Mouse (Mus musculus): ENCODE measurements around the gene Tnnt1. TPM values are rescaled to one million over a fixed set of nuclear protein-coding genes. Genes with fewer than 3 reads are reported as not detected.

Tnnt1 gene
- polyA plus RNA-seq (2012; fragmentation: generic; extraction: Trizol): 1,403 TPM

DNA sequence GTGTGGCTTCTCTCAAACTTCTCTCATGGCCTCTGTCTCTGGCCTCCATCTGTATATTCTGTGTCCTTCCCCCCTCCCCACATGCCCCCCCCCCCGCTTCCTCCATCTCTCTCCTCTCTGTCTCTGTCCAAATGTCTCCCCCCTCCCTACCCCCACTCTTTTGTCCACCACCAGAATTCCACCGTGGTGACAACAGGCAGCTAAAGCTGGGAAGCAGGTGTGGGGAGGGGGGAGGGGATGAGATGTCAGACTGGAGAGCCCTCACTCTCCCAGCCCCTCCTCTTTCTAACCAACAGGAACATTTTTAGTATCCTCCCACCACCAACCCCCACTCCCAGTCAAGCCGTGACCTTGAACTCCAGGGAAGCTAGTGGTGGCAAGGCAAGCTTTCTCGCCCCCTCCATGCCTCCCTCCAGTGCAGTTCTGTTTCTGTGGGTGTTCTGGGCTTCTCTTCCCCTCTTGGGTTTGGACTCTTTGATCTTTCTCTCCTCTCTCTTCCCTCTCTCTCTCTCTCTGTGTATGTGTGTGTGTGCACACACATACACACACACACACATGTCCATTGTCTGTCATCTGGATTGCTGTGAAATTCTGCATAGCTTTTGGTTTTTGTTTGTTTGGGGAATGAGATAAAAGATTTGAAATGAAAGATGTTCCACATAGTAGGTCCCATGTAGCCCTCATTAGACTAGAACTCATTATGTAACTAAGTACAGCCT is at the start of gene Tnnt1:
TSS of gene Tnnt1 (minus strand) at position 51 of the 719 bp plus-strand sequence.
- peaks cover 3% of the 10 kb centered on the region for H3K36me3 ChIP-seq (ENCODE audit: control insufficient read depth, insufficient read depth)
- TF ChIP-seq REST (IDR thresholded peaks at IDR 0.05; ENCODE audit: insufficient read depth, insufficient read length) (no peak), MYOG (IDR thresholded peaks at IDR 0.05; ENCODE audit: control insufficient read depth in 1 of 3, insufficient read depth in 1 of 3, insufficient read length in 2 of 3, low read depth in 2 of 3) (peak; percentile 65 to 95 (median 77)), E2F4 (IDR thresholded peaks at IDR 0.05; ENCODE audit: insufficient read depth) (no peak), TCF3 (IDR thresholded peaks at IDR 0.05; ENCODE audit: insufficient read length, low read depth) (peak; percentile 72), MYOD1 (IDR thresholded peaks at IDR 0.05; ENCODE audit: control insufficient read depth in 1 of 3, insufficient read length in 2 of 3, low read depth in 2 of 3) (peak; percentile 96 to 99 (median 97)), CEBPB (IDR thresholded peaks at IDR 0.05; ENCODE audit: insufficient read depth, poor library complexity, severe bottlenecking) (no peak), MAX (IDR thresholded peaks at IDR 0.05; ENCODE audit: low read depth) (no peak), POLR2A (IDR thresholded peaks at IDR 0.05; ENCODE audit: insufficient read length, low read depth) (no peak), SRF (IDR thresholded peaks at IDR 0.05; ENCODE audit: control insufficient read depth, insufficient read length, low read depth) (no peak), TCF12 (IDR thresholded peaks at IDR 0.05; ENCODE audit: insufficient read depth, poor library complexity, severe bottlenecking) (peak; percentile 92), POLR2AphosphoS2 (IDR thresholded peaks at IDR 0.05; ENCODE audit: insufficient read length, low read depth) (no peak), USF1 (IDR thresholded peaks at IDR 0.05; ENCODE audit: low read depth) (no peak)
- H3K79me2 ChIP-seq (ENCODE audit: control insufficient read depth, insufficient read depth): no peaks in the 10 kb centered on the region
- no peaks in the 10 kb centered on the region for H3K27me3 ChIP-seq (ENCODE audit: control insufficient read depth, insufficient read depth, insufficient read length)
- H3K4me2 ChIP-seq (ENCODE audit: low read depth): peak within 1 kb of the TSS; percentile 66
- peak within 1 kb of the TSS; percentile 36 for H3K4me3 ChIP-seq
- H3ac ChIP-seq (ENCODE audit: control insufficient read depth, insufficient read length): no peak within 1 kb of the TSS

DNA sequence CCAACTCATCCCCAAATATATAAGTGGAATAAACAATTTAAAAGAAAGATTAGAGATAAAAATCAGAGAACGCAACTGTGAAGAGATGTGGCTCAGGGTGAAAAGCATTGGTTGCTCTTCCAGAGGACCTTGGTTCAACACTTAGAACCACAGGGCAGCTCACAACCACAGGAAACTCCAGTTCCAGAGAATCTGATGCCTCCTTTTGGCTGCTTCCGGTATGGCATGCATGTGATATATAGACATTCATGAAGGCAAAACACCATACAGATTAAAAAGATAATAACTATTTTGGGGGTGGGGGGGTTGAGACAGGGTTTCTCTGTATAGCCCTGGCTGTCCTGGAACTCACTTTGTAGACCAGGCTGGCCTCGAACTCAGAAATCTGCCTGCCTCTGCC is 46.5 kb upstream of the Tnnt1 start:
- Histone ChIP-seq H3K4me3 (no peak overlapping the region), H3K79me2 (ENCODE audit: control insufficient read depth, insufficient read depth) (no peaks in the 10 kb centered on the region), H3K36me3 (ENCODE audit: control insufficient read depth, insufficient read depth) (no peaks in the 10 kb centered on the region), H3K4me2 (ENCODE audit: low read depth) (no peak overlapping the region), H3K27me3 (ENCODE audit: control insufficient read depth, insufficient read depth, insufficient read length) (peaks cover 16% of the 10 kb centered on the region), H3ac (ENCODE audit: control insufficient read depth, insufficient read length) (no peak overlapping the region)
- no peak for TF ChIP-seq POLR2AphosphoS2 (IDR thresholded peaks at IDR 0.05; ENCODE audit: insufficient read length, low read depth)
- no peak for TF ChIP-seq MYOG (IDR thresholded peaks at IDR 0.05; ENCODE audit: control insufficient read depth in 1 of 3, insufficient read depth in 1 of 3, insufficient read length in 2 of 3, low read depth in 2 of 3)

DNA sequence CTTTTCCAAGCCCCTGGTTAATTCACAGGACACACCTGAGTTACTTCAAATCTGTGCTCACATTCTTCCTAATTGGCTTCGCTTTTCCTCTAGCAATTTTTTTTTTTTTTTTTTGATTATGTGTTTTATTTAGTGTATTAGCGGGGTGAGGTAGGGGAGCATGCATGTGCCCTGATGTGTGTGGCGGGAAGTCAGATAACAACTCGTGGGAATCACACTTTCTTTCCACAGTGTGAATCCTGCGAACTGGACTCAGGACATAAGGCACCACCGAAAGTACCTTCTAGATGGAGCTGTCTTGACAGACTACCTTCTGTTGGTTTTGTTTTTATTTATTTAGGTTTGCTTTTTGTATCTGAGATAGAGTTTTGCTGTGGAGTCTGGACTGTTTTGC is 41.0 kb upstream of the Tnnt1 start:
- Histone ChIP-seq H3K36me3 (ENCODE audit: control insufficient read depth, insufficient read depth) (no peaks in the 10 kb centered on the region), H3K27me3 (ENCODE audit: control insufficient read depth, insufficient read depth, insufficient read length) (peaks cover 17% of the 10 kb centered on the region), H3ac (ENCODE audit: control insufficient read depth, insufficient read length) (no peak overlapping the region), H3K79me2 (ENCODE audit: control insufficient read depth, insufficient read depth) (no peaks in the 10 kb centered on the region), H3K4me2 (ENCODE audit: low read depth) (no peak overlapping the region), H3K4me3 (no peak overlapping the region)
- TF ChIP-seq REST (IDR thresholded peaks at IDR 0.05; ENCODE audit: insufficient read depth, insufficient read length): no peak
- TF ChIP-seq TCF12 (IDR thresholded peaks at IDR 0.05; ENCODE audit: insufficient read depth, poor library complexity, severe bottlenecking): no peak
- TF ChIP-seq MAX (IDR thresholded peaks at IDR 0.05; ENCODE audit: low read depth): no peak
- TF ChIP-seq SRF (IDR thresholded peaks at IDR 0.05; ENCODE audit: control insufficient read depth, insufficient read length, low read depth): no peak
- TF ChIP-seq MYOG (IDR thresholded peaks at IDR 0.05; ENCODE audit: control insufficient read depth in 1 of 3, insufficient read depth in 1 of 3, insufficient read length in 2 of 3, low read depth in 2 of 3): no peak
- no peak for TF ChIP-seq MYOD1 (IDR thresholded peaks at IDR 0.05; ENCODE audit: control insufficient read depth in 1 of 3, insufficient read length in 2 of 3, low read depth in 2 of 3)
- TF ChIP-seq USF1 (IDR thresholded peaks at IDR 0.05; ENCODE audit: low read depth): no peak
- no peak for TF ChIP-seq E2F4 (IDR thresholded peaks at IDR 0.05; ENCODE audit: insufficient read depth)
- TF ChIP-seq CEBPB (IDR thresholded peaks at IDR 0.05; ENCODE audit: insufficient read depth, poor library complexity, severe bottlenecking): no peak
- no peak for TF ChIP-seq TCF3 (IDR thresholded peaks at IDR 0.05; ENCODE audit: insufficient read length, low read depth)

DNA sequence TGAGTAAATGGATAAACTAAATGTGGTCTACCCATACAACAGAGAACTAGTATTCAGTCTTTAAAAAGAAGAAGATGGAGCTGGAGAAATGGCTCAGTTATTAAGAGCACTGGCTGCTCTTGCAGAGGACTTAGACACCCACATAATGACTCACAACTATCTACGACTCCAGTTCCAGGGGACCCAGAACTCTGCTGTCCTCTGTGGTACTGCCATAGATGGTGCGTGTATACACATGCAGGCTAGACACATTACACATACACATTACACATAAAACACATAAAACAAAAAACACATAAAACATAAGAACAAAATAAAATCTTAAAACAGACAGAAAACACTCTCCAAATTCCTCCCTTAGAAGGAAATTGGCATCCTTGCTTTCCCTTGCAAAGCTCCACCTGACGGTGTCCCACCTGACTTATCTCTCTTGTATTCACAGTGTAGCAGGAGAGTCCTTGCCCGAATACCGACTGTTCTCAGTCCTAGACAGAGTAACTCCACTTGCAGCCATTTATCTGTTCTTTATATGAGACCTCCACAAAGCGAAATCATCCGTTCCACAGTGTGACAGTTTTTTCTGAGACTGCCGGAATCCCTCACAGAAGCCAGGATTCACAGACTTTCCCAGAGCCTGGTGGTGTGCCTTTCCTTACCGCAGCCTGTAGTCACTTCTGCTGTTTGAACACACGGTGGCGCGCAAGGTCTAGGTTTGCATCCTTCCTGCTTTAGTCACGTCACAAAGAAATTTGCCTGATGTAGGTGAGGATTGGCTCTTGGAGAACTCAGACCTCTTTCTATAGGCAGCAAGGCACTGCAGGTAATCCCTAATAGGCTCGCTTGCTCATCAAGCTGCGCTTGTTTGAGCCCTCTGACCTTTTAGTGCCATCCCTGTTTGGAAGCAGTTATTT is 40.3 kb upstream of the Tnnt1 start:
- no peak overlapping the region for H3K4me3 ChIP-seq
- no peaks in the 10 kb centered on the region for H3K36me3 ChIP-seq (ENCODE audit: control insufficient read depth, insufficient read depth)
- peaks cover 14% of the 10 kb centered on the region for H3K27me3 ChIP-seq (ENCODE audit: control insufficient read depth, insufficient read depth, insufficient read length)
- H3ac ChIP-seq (ENCODE audit: control insufficient read depth, insufficient read length): no peak overlapping the region
- no peaks in the 10 kb centered on the region for H3K79me2 ChIP-seq (ENCODE audit: control insufficient read depth, insufficient read depth)
- no peak for TF ChIP-seq CEBPB (IDR thresholded peaks at IDR 0.05; ENCODE audit: insufficient read depth, poor library complexity, severe bottlenecking)
- TF ChIP-seq MYOG (IDR thresholded peaks at IDR 0.05; ENCODE audit: control insufficient read depth in 1 of 3, insufficient read depth in 1 of 3, insufficient read length in 2 of 3, low read depth in 2 of 3): no peak
- TF ChIP-seq TCF3 (IDR thresholded peaks at IDR 0.05; ENCODE audit: insufficient read length, low read depth): no peak
- TF ChIP-seq POLR2AphosphoS2 (IDR thresholded peaks at IDR 0.05; ENCODE audit: insufficient read length, low read depth): no peak
- TF ChIP-seq MAX (IDR thresholded peaks at IDR 0.05; ENCODE audit: low read depth): no peak
- TF ChIP-seq E2F4 (IDR thresholded peaks at IDR 0.05; ENCODE audit: insufficient read depth): no peak
- no peak for TF ChIP-seq MYOD1 (IDR thresholded peaks at IDR 0.05; ENCODE audit: control insufficient read depth in 1 of 3, insufficient read length in 2 of 3, low read depth in 2 of 3)
- no peak for TF ChIP-seq USF1 (IDR thresholded peaks at IDR 0.05; ENCODE audit: low read depth)
- no peak for TF ChIP-seq POLR2A (IDR thresholded peaks at IDR 0.05; ENCODE audit: insufficient read length, low read depth)
- TF ChIP-seq REST (IDR thresholded peaks at IDR 0.05; ENCODE audit: insufficient read depth, insufficient read length): no peak
- TF ChIP-seq TCF12 (IDR thresholded peaks at IDR 0.05; ENCODE audit: insufficient read depth, poor library complexity, severe bottlenecking): no peak
- no peak for TF ChIP-seq SRF (IDR thresholded peaks at IDR 0.05; ENCODE audit: control insufficient read depth, insufficient read length, low read depth)
- H3K4me2 ChIP-seq (ENCODE audit: low read depth): no peak overlapping the region

Data from myocyte (in vitro differentiated cells).